Mouse (Mus musculus): ENCODE results near the gene Angpt4. TPM values are rescaled to one million over a fixed set of nuclear protein-coding genes. Genes with fewer than 3 reads are reported as not detected.

Gene Angpt4
- polyA plus RNA-seq (2014; fragmentation: Nextera tagmentation; extraction: Ambion mirVana), result 0.23 and 0.32 TPM in 2 replicates

DNA sequence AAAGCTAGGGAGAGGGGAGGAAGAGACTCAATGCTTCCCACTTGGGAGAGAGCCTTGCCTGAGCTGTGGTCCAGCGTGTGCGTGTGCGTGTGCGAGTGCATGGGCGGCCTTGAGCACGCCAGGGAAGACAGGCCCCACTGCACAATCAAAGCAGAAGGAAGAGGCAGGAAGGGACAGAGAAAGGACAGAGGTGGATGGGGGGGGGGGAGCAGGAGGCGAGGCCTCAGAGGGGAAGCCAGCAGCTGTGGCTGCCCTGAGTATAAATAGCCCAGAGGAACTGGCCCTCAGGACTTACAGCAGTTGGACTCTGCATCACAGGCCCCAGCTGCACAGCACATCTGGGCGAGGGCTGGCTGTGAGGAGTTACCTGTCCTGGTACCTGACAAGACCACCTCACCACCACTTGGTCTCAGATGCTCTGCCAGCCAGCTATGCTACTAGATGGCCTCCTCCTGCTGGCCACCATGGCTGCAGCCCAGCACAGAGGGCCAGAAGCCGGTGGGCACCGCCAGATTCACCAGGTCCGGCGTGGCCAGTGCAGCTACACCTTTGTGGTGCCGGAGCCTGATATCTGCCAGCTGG is at the start of gene Angpt4:
Gene Angpt4 (plus strand): TSS at position 292 of the 582 bp plus-strand sequence.
- ATAC-seq (ENCODE audit: insufficient read depth) (peak; percentile 59; the same call in 1 of the 2 replicates), DNase-seq (peak; percentile 23)
- no peak for TF ChIP-seq CTCF (IDR thresholded peaks at IDR 0.05; ENCODE audit: low read depth)
- Histone ChIP-seq H3K36me3 (ENCODE audit: insufficient read depth) (no peaks in the 10 kb centered on the region), H3K9ac (no peak within 1 kb of the TSS), H3K4me1 (ENCODE audit: insufficient read depth) (0 out of 2 replicates have a peak, but pooled peaks cover 7% of the 10 kb centered on the region), H3K27ac (ENCODE audit: low read depth) (no peak within 1 kb of the TSS), H3K4me2 (no peak within 1 kb of the TSS), H3K9me3 (ENCODE audit: low read depth, low read length) (no peaks in the 10 kb centered on the region), H3K4me3 (ENCODE audit: low read depth, low read length) (no peak within 1 kb of the TSS), H3K27me3 (ENCODE audit: insufficient read depth, low read length) (no peaks in the 10 kb centered on the region)
- 38% methylated on average over 13 of the region's 13 CpGs for WGBS

DNA sequence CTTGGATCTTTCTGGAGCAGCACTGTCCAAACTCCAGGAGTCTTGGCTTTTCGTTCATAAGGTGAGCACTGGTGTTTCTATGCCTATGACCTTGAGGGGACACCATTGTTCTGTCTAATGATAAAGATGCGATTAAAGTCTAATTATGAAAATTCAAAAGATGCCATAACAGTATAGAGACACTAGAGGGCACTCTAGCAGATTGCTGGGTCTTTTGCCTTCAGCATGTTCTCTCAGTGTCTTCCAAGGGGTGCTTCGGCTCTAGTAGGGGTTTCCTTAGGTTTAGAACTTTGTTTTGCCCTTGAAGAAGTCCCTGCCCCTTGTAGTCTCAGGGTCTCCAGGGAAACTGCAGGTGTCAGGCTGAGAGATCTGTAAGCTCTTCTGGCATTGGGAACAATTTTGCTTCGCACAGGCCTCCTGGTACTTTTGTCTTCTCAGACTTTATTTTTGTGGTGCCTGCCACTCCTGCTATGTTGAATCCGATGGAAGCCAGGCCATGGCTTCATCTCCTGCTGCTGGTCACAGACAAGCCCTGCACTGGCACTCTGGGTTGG is 48.7 kb upstream of the Angpt4 start:
- DNase-seq, result peak; percentile 51
- Histone ChIP-seq H3K36me3 (ENCODE audit: insufficient read depth) (no peaks in the 10 kb centered on the region), H3K9ac (no peak overlapping the region), H3K4me3 (ENCODE audit: low read depth, low read length) (no peak overlapping the region), H3K4me1 (ENCODE audit: insufficient read depth) (no peaks in the 10 kb centered on the region), H3K9me3 (ENCODE audit: low read depth, low read length) (no peaks in the 10 kb centered on the region), H3K27me3 (ENCODE audit: insufficient read depth, low read length) (no peaks in the 10 kb centered on the region), H3K27ac (ENCODE audit: low read depth) (no peak overlapping the region), H3K4me2 (no peak overlapping the region)
- no peak for ATAC-seq (ENCODE audit: insufficient read depth)
- WGBS, result 40% methylated on average over 5 of the region's 5 CpGs
- TF ChIP-seq CTCF (IDR thresholded peaks at IDR 0.05; ENCODE audit: low read depth), result peak; percentile 59

DNA sequence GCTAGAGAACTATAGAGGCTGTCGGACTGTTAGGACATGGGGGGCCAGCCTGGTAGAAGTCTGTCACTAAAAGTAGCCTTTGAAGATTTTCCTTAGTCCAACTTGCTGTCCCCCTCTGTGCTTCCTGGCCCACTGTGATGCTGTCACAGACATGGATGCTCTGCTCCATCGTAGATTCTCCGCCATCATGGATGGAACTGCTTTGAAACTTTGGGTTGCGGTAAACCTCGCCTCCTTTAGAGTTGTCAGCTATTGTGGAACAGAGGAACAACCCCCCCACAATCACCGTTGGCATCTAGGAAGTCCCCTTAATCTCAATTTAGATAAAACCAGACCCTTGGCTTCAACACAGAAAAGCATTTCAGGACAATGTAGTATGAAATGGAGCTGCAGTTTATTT is 46.1 kb upstream of the Angpt4 start:
- Histone ChIP-seq H3K9ac (no peak overlapping the region), H3K4me2 (no peak overlapping the region), H3K36me3 (ENCODE audit: insufficient read depth) (no peaks in the 10 kb centered on the region), H3K9me3 (ENCODE audit: low read depth, low read length) (no peaks in the 10 kb centered on the region), H3K4me1 (ENCODE audit: insufficient read depth) (no peaks in the 10 kb centered on the region), H3K27me3 (ENCODE audit: insufficient read depth, low read length) (no peaks in the 10 kb centered on the region), H3K27ac (ENCODE audit: low read depth) (no peak overlapping the region), H3K4me3 (ENCODE audit: low read depth, low read length) (no peak overlapping the region)
- TF ChIP-seq CTCF (IDR thresholded peaks at IDR 0.05; ENCODE audit: low read depth), result no peak
- DNase-seq (no peak), ATAC-seq (ENCODE audit: insufficient read depth) (no peak)
- 76% methylated on average over 6 of the region's 6 CpGs for WGBS

DNA sequence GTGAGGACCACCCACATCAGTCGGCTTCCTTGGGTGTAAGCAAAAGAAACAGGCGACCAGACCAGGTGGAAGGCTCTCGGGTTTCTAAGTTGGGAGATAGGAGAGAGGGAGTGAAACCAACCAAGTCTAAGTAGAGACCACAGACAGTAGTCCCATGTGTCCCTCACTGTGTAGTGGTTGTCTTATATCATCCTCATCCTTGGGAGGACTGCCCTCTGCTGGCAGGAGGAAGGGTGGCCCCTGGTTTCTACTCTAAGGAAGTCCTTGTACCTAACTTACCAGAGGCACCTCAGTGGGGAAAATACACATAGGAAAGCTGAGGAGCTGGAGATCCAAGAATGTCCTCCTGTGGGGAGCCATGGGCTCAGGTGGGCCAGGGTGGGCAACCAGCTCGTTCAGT is 44.5 kb upstream of the Angpt4 start:
- no peaks in the 10 kb centered on the region for H3K4me1 ChIP-seq (ENCODE audit: insufficient read depth)

DNA sequence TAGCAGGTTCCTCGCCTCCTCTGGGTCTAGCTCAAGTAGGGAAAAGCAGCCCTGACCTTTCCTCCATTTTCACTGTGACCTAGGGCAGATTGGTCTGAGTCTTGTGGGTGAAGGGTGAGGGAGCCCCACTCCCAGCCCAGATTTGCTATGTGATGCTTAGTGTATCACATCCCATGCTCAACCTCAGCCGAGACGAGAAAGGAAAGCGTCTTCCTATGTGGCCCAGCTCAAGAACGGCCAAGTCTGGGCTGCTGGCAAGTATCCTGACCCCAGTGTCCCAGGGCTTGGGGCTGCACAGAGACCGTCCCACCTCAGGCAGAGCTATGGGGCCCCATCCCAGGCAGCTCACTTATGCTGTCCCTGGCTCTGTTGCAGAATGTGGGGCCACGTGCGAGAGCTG is 42.8 kb upstream of the Angpt4 start:
- no peak overlapping the region for H3K27ac ChIP-seq (ENCODE audit: low read depth)

More for the DNA sequence above, 44.5 kb upstream of the Angpt4 start:
- H3K27ac ChIP-seq (ENCODE audit: low read depth), result no peak overlapping the region
- H3K9me3 ChIP-seq (ENCODE audit: low read depth, low read length), result no peaks in the 10 kb centered on the region
- H3K27me3 ChIP-seq (ENCODE audit: insufficient read depth, low read length), result no peaks in the 10 kb centered on the region
- no peak overlapping the region for H3K4me3 ChIP-seq (ENCODE audit: low read depth, low read length)
- ATAC-seq (ENCODE audit: insufficient read depth) (peak; percentile 72; the same call in 1 of the 2 replicates), DNase-seq (peak; percentile 75)
- TF ChIP-seq CTCF (IDR thresholded peaks at IDR 0.05; ENCODE audit: low read depth), result peak; percentile 75
- no peak overlapping the region for H3K4me2 ChIP-seq
- H3K9ac ChIP-seq, result no peak overlapping the region
- no peaks in the 10 kb centered on the region for H3K36me3 ChIP-seq (ENCODE audit: insufficient read depth)
- 36% methylated on average over 4 of the region's 4 CpGs for WGBS

DNA sequence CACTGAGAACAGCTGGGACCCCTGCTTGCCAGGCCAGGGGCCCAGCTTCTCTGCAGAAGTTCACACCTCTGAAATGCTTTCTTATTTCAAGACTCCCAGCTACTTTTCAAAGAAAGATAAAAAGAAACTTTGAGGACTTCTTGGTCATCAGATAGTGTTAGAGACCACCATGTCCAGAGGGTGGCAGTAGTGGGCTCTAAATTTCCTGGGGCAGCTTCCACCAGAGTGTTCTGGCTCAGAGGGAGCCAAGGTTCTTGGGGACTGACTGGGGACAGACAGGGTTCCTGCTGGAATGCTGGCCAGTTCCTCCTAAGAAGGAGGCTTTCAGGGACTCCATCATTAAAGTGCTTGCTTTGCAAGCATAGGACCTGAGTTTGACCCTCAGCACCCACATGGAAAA is 36.5 kb upstream of the Angpt4 start:
- Histone ChIP-seq H3K4me2 (no peak overlapping the region), H3K4me1 (ENCODE audit: insufficient read depth) (no peaks in the 10 kb centered on the region), H3K4me3 (ENCODE audit: low read depth, low read length) (no peak overlapping the region), H3K27me3 (ENCODE audit: insufficient read depth, low read length) (no peaks in the 10 kb centered on the region), H3K27ac (ENCODE audit: low read depth) (no peak overlapping the region), H3K36me3 (ENCODE audit: insufficient read depth) (no peaks in the 10 kb centered on the region), H3K9ac (no peak overlapping the region), H3K9me3 (ENCODE audit: low read depth, low read length) (no peaks in the 10 kb centered on the region)
- DNase-seq (peak; percentile 66), ATAC-seq (ENCODE audit: insufficient read depth) (no peak)
- TF ChIP-seq CTCF (IDR thresholded peaks at IDR 0.05; ENCODE audit: low read depth), result peak; percentile 35; the same call in 1 of the 2 replicates

More for the DNA sequence above, 42.8 kb upstream of the Angpt4 start:
- DNase-seq (no peak), ATAC-seq (ENCODE audit: insufficient read depth) (no peak)
- WGBS, result 77% methylated on average over 8 of the region's 8 CpGs
- Histone ChIP-seq H3K4me2 (no peak overlapping the region), H3K4me1 (ENCODE audit: insufficient read depth) (no peaks in the 10 kb centered on the region), H3K27me3 (ENCODE audit: insufficient read depth, low read length) (no peaks in the 10 kb centered on the region), H3K36me3 (ENCODE audit: insufficient read depth) (no peaks in the 10 kb centered on the region), H3K9ac (no peak overlapping the region), H3K9me3 (ENCODE audit: low read depth, low read length) (no peaks in the 10 kb centered on the region), H3K4me3 (ENCODE audit: low read depth, low read length) (no peak overlapping the region)
- TF ChIP-seq CTCF (IDR thresholded peaks at IDR 0.05; ENCODE audit: low read depth), result no peak

DNA sequence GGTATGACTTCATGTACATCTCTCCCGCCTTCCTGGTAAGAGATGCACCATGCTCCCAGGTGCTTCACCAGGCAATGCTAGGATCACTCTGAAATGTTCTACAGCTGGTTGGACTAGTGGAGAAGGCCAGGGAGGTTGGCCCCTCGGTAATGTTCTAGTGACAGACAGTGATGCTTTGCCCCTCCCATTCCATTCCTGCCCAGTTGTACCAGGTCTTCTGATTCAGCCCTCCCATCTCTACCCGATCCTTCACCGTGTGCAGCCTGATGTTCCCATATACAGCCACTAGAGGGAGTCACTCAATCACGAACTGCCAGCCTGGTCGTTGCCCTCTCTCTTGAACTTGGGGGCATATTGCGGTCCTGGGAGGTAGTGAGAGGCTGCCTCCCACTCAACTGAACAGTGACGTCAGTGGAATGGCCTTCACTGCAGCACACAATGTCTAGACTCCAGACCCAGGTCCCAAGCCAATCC is 35.0 kb upstream of the Angpt4 start:
- no peak overlapping the region for H3K4me3 ChIP-seq (ENCODE audit: low read depth, low read length)
- DNase-seq (peak; percentile 72), ATAC-seq (ENCODE audit: insufficient read depth) (peak; percentile 75)
- no peaks in the 10 kb centered on the region for H3K27me3 ChIP-seq (ENCODE audit: insufficient read depth, low read length)
- H3K9me3 ChIP-seq (ENCODE audit: low read depth, low read length), result no peaks in the 10 kb centered on the region
- H3K36me3 ChIP-seq (ENCODE audit: insufficient read depth), result no peaks in the 10 kb centered on the region
- no peak overlapping the region for H3K9ac ChIP-seq
- no peak overlapping the region for H3K4me2 ChIP-seq
- WGBS, result 13% methylated on average over 8 of the region's 8 CpGs
- no peaks in the 10 kb centered on the region for H3K4me1 ChIP-seq (ENCODE audit: insufficient read depth)
- peak; percentile 93 for TF ChIP-seq CTCF (IDR thresholded peaks at IDR 0.05; ENCODE audit: low read depth)
- H3K27ac ChIP-seq (ENCODE audit: low read depth), result no peak overlapping the region
